Mouse (Mus musculus) natural killer cell, adult 2 months (primary cell): ENCODE measurements around the gene Fabp7.
A peak's percentile ranks its signal among the peaks of the same experiment; 100 is the strongest.

Source experiments
- DNase-seq, 2 experiments: peaks; one replicate each; pipeline ENCODE4 v3.0.0; 2022; ENCODE audit warnings: low spot score in 2 of 2

The Fabp7 gene

GRCm38 (mm10) chr10:57784876-57785150, at the start of gene Fabp7:
TSS of gene Fabp7 (plus strand) at chr10:57784881.
- no peak for DNase-seq

GRCm38 (mm10) chr10:57740733-57741132, 43.9 kb upstream of the Fabp7 start:
- DNase-seq, result no peak

GRCm38 (mm10) chr10:57741351-57741750, 43.3 kb upstream of the Fabp7 start:
- no peak for DNase-seq

- no peak for DNase-seq
Measured at GRCm38 (mm10) chr10:57743045-57743444, 41.6 kb upstream of the Fabp7 start.

GRCm38 (mm10) chr10:57743606-57744016, 41.1 kb upstream of the Fabp7 start:
- peak; percentile 54 to 61 for DNase-seq

GRCm38 (mm10) chr10:57744128-57744765, 40.4 kb upstream of the Fabp7 start:
- DNase-seq, result no peak

- DNase-seq, result peak in 1 of 2 experiments; percentile 5
Measured at GRCm38 (mm10) chr10:57745452-57745851, 39.2 kb upstream of the Fabp7 start.

GRCm38 (mm10) chr10:57747127-57747526, 37.6 kb upstream of the Fabp7 start:
- DNase-seq, result no peak

- peak; percentile 39 to 64 for DNase-seq
Measured at GRCm38 (mm10) chr10:57753343-57753742, 31.3 kb upstream of the Fabp7 start.

- DNase-seq, result no peak
Measured at GRCm38 (mm10) chr10:57755201-57755736, 29.4 kb upstream of the Fabp7 start.

GRCm38 (mm10) chr10:57758999-57759398, 25.7 kb upstream of the Fabp7 start:
- DNase-seq, result no peak

GRCm38 (mm10) chr10:57760694-57761093, 24.0 kb upstream of the Fabp7 start:
- DNase-seq, result no peak

GRCm38 (mm10) chr10:57763044-57763443, 21.6 kb upstream of the Fabp7 start:
- DNase-seq, result no peak

GRCm38 (mm10) chr10:57783289-57784130, 1.2 kb upstream of the Fabp7 start:
- no peak for DNase-seq

GRCm38 (mm10) chr10:57784131-57784875, 378 bp upstream of the Fabp7 start:
- DNase-seq, result no peak

- DNase-seq, result no peak
Measured at GRCm38 (mm10) chr10:57785552-57785951, 871 bp downstream of the Fabp7 start.

- DNase-seq, result no peak
Measured at GRCm38 (mm10) chr10:57792957-57793356, 8.3 kb downstream of the Fabp7 start.

GRCm38 (mm10) chr10:57794018-57794417, 9.3 kb downstream of the Fabp7 start, which contains the start of gene Smpdl3a:
TSS of gene Smpdl3a (plus strand) at chr10:57794335.
- DNase-seq, result no peak

- peak; percentile 65 to 72 for DNase-seq
Measured at GRCm38 (mm10) chr10:57794491-57795461, 10.1 kb downstream of the Fabp7 start.

GRCm38 (mm10) chr10:57795542-57795941, 10.9 kb downstream of the Fabp7 start:
- DNase-seq, result peak; percentile 1 to 6

- peak; percentile 41 to 56 for DNase-seq
Measured at GRCm38 (mm10) chr10:57796057-57796456, 11.4 kb downstream of the Fabp7 start.
